In genomic region chr13:119679721-119680120, GRCm38 (mm10) we compare ENCODE assay signal across 27 mouse cellular contexts. TPM values are rescaled to one million over a fixed set of nuclear protein-coding genes. Genes with fewer than 3 reads are reported as not detected.
DNase-seq lines count a peak whose midpoint lies in the region; ATAC-seq and TF ChIP-seq lines count a peak whose summit lies in the region.
"Had no signal": no experiment of that assay in that cellular context is flagged by ENCODE, and none has a peak within 500 bp of the region (broad histone marks: within the 10 kb centered on the region; RNA-seq: fewer than 3 reads in every experiment).

No protein-coding gene starts in this region.

- DNase-seq in adrenal gland, adult 2 months = peak; percentile 48
- no peak for DNase-seq in adrenal gland, adult 18-20 months (ENCODE audit: low spot score in 2 of 2)
- DNase-seq in liver, adult 2 months (ENCODE audit: extremely low read depth, low read depth, low spot score) = peak; percentile 89
- DNase-seq in liver = no peak
- peak; percentile 88 for DNase-seq in gonadal fat pad, adult 2 months (ENCODE audit: low read depth)
- DNase-seq in Muller cell, postnatal 12 days (ENCODE audit: inconsistent ontology term) = no peak
- DNase-seq: adrenal gland, postnatal 14 days; cerebellum, adult 11 months; cerebellum, adult 2 months; cerebellum, adult 9-11 months; cerebellum, postnatal 25 days; gastrocnemius, postnatal 25 days; heart, adult 2 months; heart, postnatal 36 days had no signal

- H3K4me1 ChIP-seq in liver, adult 2 months (ENCODE audit: control insufficient read depth, insufficient read depth, low read length) = peaks cover 4% of the 10 kb centered on the region
- H3K4me1 ChIP-seq in heart, embryonic 11.5 days (ENCODE audit: control insufficient read depth, insufficient read depth, low read length) = no peaks in the 10 kb centered on the region
- H3K4me1 ChIP-seq: embryonic facial prominence, embryonic 12.5 days; embryonic facial prominence, embryonic 15.5 days; forebrain, embryonic 12.5 days; forebrain, embryonic 15.5 days; heart, embryonic 10.5 days; hindbrain, embryonic 10.5 days; hindbrain, embryonic 13.5 days had no signal

- H3K9ac ChIP-seq in liver, adult 2 months (ENCODE audit: low read depth, low read length) = no peak overlapping the region
- H3K9ac ChIP-seq in heart, embryonic 11.5 days (ENCODE audit: low read depth, low read length) = no peak overlapping the region
- H3K9ac ChIP-seq: embryonic facial prominence, embryonic 12.5 days; embryonic facial prominence, embryonic 15.5 days; forebrain, embryonic 12.5 days; forebrain, embryonic 15.5 days; hindbrain, embryonic 13.5 days had no signal

- H3K36me3 ChIP-seq in liver, adult 2 months (ENCODE audit: control insufficient read depth, insufficient read depth, low read length) = no peaks in the 10 kb centered on the region
- H3K36me3 ChIP-seq in heart, embryonic 11.5 days (ENCODE audit: control insufficient read depth, insufficient read depth, low read length) = no peaks in the 10 kb centered on the region
- H3K36me3 ChIP-seq: embryonic facial prominence, embryonic 12.5 days; embryonic facial prominence, embryonic 15.5 days; forebrain, embryonic 12.5 days; forebrain, embryonic 15.5 days; G1E; heart, embryonic 10.5 days; hindbrain, embryonic 10.5 days; hindbrain, embryonic 13.5 days had no signal

- H3K79me2 ChIP-seq in liver, adult 2 months (ENCODE audit: control insufficient read depth, insufficient read depth, low read length) = no peaks in the 10 kb centered on the region

- TF ChIP-seq CTCF in liver, adult 2 months (IDR thresholded peaks at IDR 0.05; ENCODE audit: low read depth, low read length) = no peak

- no peak overlapping the region for H3K4me2 ChIP-seq in heart, embryonic 11.5 days
- H3K4me2 ChIP-seq: embryonic facial prominence, embryonic 12.5 days; embryonic facial prominence, embryonic 15.5 days; forebrain, embryonic 12.5 days; forebrain, embryonic 15.5 days; hindbrain, embryonic 13.5 days had no signal

- H3K9me3 ChIP-seq in heart, embryonic 11.5 days (replicated peaks; ENCODE audit: control insufficient read depth, low read length) = no peaks in the 10 kb centered on the region
- H3K9me3 ChIP-seq: embryonic facial prominence, embryonic 12.5 days; embryonic facial prominence, embryonic 15.5 days; forebrain, embryonic 12.5 days; forebrain, embryonic 15.5 days; G1E; heart, embryonic 10.5 days; hindbrain, embryonic 10.5 days; hindbrain, embryonic 13.5 days had no signal

- no peaks in the 10 kb centered on the region for H3K27me3 ChIP-seq in liver, adult 2 months (ENCODE audit: control insufficient read depth, insufficient read depth, low read length)
- H3K27me3 ChIP-seq in heart, embryonic 11.5 days (ENCODE audit: control insufficient read depth, insufficient read depth, low read length) = no peaks in the 10 kb centered on the region
- H3K27me3 ChIP-seq: CH12.LX; embryonic facial prominence, embryonic 12.5 days; embryonic facial prominence, embryonic 15.5 days; forebrain, embryonic 12.5 days; forebrain, embryonic 15.5 days; hindbrain, embryonic 13.5 days had no signal

- peak overlapping the region; percentile 60 for H3K27ac ChIP-seq in liver, adult 2 months (replicated peaks; ENCODE audit: insufficient read depth, low read depth, low read length)
- no peak overlapping the region for H3K27ac ChIP-seq in heart, embryonic 11.5 days (ENCODE audit: low read depth, low read length)
- H3K27ac ChIP-seq: embryonic facial prominence, embryonic 12.5 days; embryonic facial prominence, embryonic 15.5 days; forebrain, embryonic 12.5 days; forebrain, embryonic 15.5 days; heart, adult 2 months; heart, embryonic 10.5 days; hindbrain, embryonic 10.5 days; hindbrain, embryonic 13.5 days had no signal

- no peak for ATAC-seq in heart, embryonic 11.5 days (replicated peaks; ENCODE audit: insufficient number of reproducible peaks, low FRiP score, low TSS enrichment)
- ATAC-seq: forebrain, embryonic 15.5 days; hindbrain, embryonic 16.5 days had no signal

- no peak overlapping the region for H3K4me3 ChIP-seq in liver, adult 2 months (ENCODE audit: insufficient read depth, low read depth, low read length)
- H3K4me3 ChIP-seq in heart, embryonic 11.5 days (ENCODE audit: low read depth, low read length) = no peak overlapping the region
- H3K4me3 ChIP-seq: embryonic facial prominence, embryonic 12.5 days; embryonic facial prominence, embryonic 15.5 days; forebrain, embryonic 12.5 days; forebrain, embryonic 15.5 days; heart, adult 2 months; heart, embryonic 10.5 days; hindbrain, embryonic 10.5 days; hindbrain, embryonic 13.5 days had no signal

- no peak for TF ChIP-seq POLR2A in liver, adult 2 months (IDR thresholded peaks at IDR 0.05; ENCODE audit: extremely low read depth, insufficient read depth, low read length)

- WGBS in liver, adult 2 months = 24% methylated on average over 2 of the region's 2 CpGs
- 83% methylated on average over 2 of the region's 2 CpGs for WGBS in heart, embryonic 11.5 days (ENCODE audit: insufficient replicate concordance)

RNA-seq across cellular contexts. Expression of gene Hmgcs1, which starts 10.5 kb away (rescaled TPM):
- 100 to 1,000 TPM; 155 to 624 TPM for total RNA-seq in adrenal gland, adult 2 months (2021)
- polyA plus RNA-seq in adrenal gland, adult 2 months (2012; rRNA removed) = 24.6 and 46.2 TPM in 2 replicates
- 100 to 1,000 TPM; 226 to 399 TPM for total RNA-seq in adrenal gland, adult 18-20 months (2021)
- total RNA-seq in liver, adult 2 months (2014; rRNA removed) = 350 and 447 TPM in 2 replicates
- 99.8 and 112 TPM in 2 replicates for polyA plus RNA-seq in liver, adult 2 months (2012; rRNA removed)
- polyA plus RNA-seq in gonadal fat pad, adult 2 months (2012; rRNA removed) = 61.0 and 76.6 TPM in 2 replicates
- polyA plus RNA-seq in heart, embryonic 11.5 days (2014; fragmentation: Nextera tagmentation; extraction: Ambion mirVana) = 102 and 124 TPM in 2 replicates

RNA-seq across cellular contexts. Expression of gene Ccl28, which starts 56.1 kb away (rescaled TPM):
- total RNA-seq in adrenal gland, adult 2 months (2021) = 1 to 10 TPM in 1 of 2 experiments, under 1 TPM in 1; 0.62 to 1.0 TPM
- not detected in 2 replicates for polyA plus RNA-seq in adrenal gland, adult 2 months (2012; rRNA removed)
- total RNA-seq in adrenal gland, adult 18-20 months (2021) = under 1 TPM; 0.19 to 0.33 TPM
- 0.18 and 0.20 TPM in 2 replicates for total RNA-seq in liver, adult 2 months (2014; rRNA removed)
- polyA plus RNA-seq in liver, adult 2 months (2012; rRNA removed) = not detected in 2 replicates
- 1.5 and 1.6 TPM in 2 replicates for polyA plus RNA-seq in gonadal fat pad, adult 2 months (2012; rRNA removed)
- polyA plus RNA-seq in heart, embryonic 11.5 days (2014; fragmentation: Nextera tagmentation; extraction: Ambion mirVana) = 0.06 TPM in 1 of 2 replicates, not detected in the other
- total RNA-seq: granulocyte monocyte progenitor cell, adult 5-6 weeks; heart, adult 2 months; heart, postnatal 36 days had no signal
- polyA plus RNA-seq: G1E; heart, adult 2 months; heart, embryonic 14.5 days had no signal

Comparison
In these comparisons a context has a peak if more than half of its experiments do, and no peak if none do; other contexts are left out.
1. DNase-seq: peak in adrenal gland, adult 2 months (single experiment), liver, adult 2 months (single experiment) and gonadal fat pad, adult 2 months (single experiment); none in adrenal gland, adult 18-20 months (0 of 2), liver (single experiment) and Muller cell, postnatal 12 days (single experiment).